Mouse (Mus musculus) heart, embryonic 13.5 days (tissue): ENCODE measurements around the gene 9430097D07Rik. TPM values are rescaled to one million over a fixed set of nuclear protein-coding genes. Genes with fewer than 3 reads are reported as not detected.
A peak's percentile ranks its signal among the peaks of the same experiment; 100 is the strongest.

ENCODE experiments used
- ATAC-seq: fragments of 200-750 bp; cut with Nextera tagmentation; 2 replicates; pipeline ENCODE4 v1.8.0; 2017; ENCODE audit warnings: moderate TSS enrichment; ENCODE audit not compliant: insufficient number of reproducible peaks, low FRiP score, low TSS enrichment; ENCODE audit errors: extremely low read depth
- H3K27ac ChIP-seq: fragments of 300-500 bp; sonication (generic); replicated peaks from 2 replicates; pipeline ENCODE4 v1.5.1; 2015; ENCODE audit warnings: moderate library complexity, mild to moderate bottlenecking, inconsistent platforms
- H3K27me3 ChIP-seq: fragments of 300-500 bp; sonication (generic); replicated peaks from 2 replicates; pipeline ENCODE4 v1.6.1; 2015; ENCODE audit warnings: mild to moderate bottlenecking, inconsistent platforms
- H3K36me3 ChIP-seq: fragments of 300-500 bp; sonication (generic); 2 replicates; pipeline ENCODE4 v1.6.1; 2015; ENCODE audit warnings: mild to moderate bottlenecking, inconsistent platforms
- H3K4me1 ChIP-seq: fragments of 300-500 bp; sonication (generic); 2 replicates; pipeline ENCODE4 v1.6.1; 2015; ENCODE audit warnings: inconsistent platforms
- H3K4me2 ChIP-seq: fragments of 300-500 bp; sonication (generic); 2 replicates; pipeline ENCODE4 v1.6.1; 2015; ENCODE audit warnings: inconsistent platforms, mild to moderate bottlenecking, moderate library complexity
- H3K4me3 ChIP-seq: fragments of 300-500 bp; sonication (generic); 2 replicates; pipeline ENCODE4 v1.5.1; 2015; ENCODE audit warnings: moderate library complexity, mild to moderate bottlenecking, inconsistent platforms
- H3K9ac ChIP-seq: fragments of 300-500 bp; sonication (generic); 2 replicates; pipeline ENCODE4 v1.6.1; 2015; ENCODE audit warnings: inconsistent platforms, mild to moderate bottlenecking, moderate library complexity
- H3K9me3 ChIP-seq: fragments of 300-500 bp; sonication (generic); 2 replicates; pipeline ENCODE4 v1.6.1; 2016; ENCODE audit warnings: inconsistent platforms
- WGBS: fragments of 180-500 bp; shearing (Covaris S2); methylation state at CpG from one replicate; pipeline ENCODE4 v1.1.7; 2015; ENCODE audit warnings: mixed read lengths; 5-methylcytosine and 5-hydroxymethylcytosine counted together
- polyA plus RNA-seq: library from polyadenylated mRNA; unstranded; fragments of >200 nt; fragmentation: Nextera tagmentation; extraction: Ambion mirVana; gene quantifications from 2 replicates; pipeline ENCODE4 v1.2.1, GENCODE M21; 2015

The 9430097D07Rik gene
- polyA plus RNA-seq, 1 experiment from 2014 or later = 0.21 TPM

GRCm38 (mm10) chr2:32556019-32556418 lies 19.5 kb downstream of the 9430097D07Rik start:
- no peak overlapping the region for H3K27ac ChIP-seq
- no peak overlapping the region for H3K4me2 ChIP-seq
- no peak overlapping the region for H3K4me3 ChIP-seq
- H3K4me1 ChIP-seq = peaks cover 25% of the 10 kb centered on the region
- WGBS = 65% methylated on average over 7 of the region's 7 CpGs
- no peak for ATAC-seq
- peaks cover 30% of the 10 kb centered on the region for H3K36me3 ChIP-seq
- no peaks in the 10 kb centered on the region for H3K27me3 ChIP-seq
- H3K9me3 ChIP-seq = no peaks in the 10 kb centered on the region
- 0 out of 2 replicates have a peak overlapping the region, but pooled peaks have one; percentile 25 for H3K9ac ChIP-seq

GRCm38 (mm10) chr2:32555484-32555883 lies 20.0 kb downstream of the 9430097D07Rik start:
- Histone ChIP-seq H3K4me2 (no peak overlapping the region), H3K27me3 (no peaks in the 10 kb centered on the region), H3K4me1 (peaks cover 29% of the 10 kb centered on the region), H3K36me3 (peaks cover 25% of the 10 kb centered on the region), H3K4me3 (no peak overlapping the region), H3K9me3 (no peaks in the 10 kb centered on the region), H3K9ac (peak overlapping the region; percentile 33; the same call in 1 of the 2 replicates), H3K27ac (no peak overlapping the region)
- peak; percentile 23; the same call in 1 of the 2 replicates for ATAC-seq
- WGBS = 29% methylated on average over 4 of the region's 4 CpGs

- no peaks in the 10 kb centered on the region for H3K9me3 ChIP-seq
- no peak overlapping the region for H3K4me2 ChIP-seq
- H3K9ac ChIP-seq = 0 out of 2 replicates have a peak overlapping the region, but pooled peaks have one; percentile 14
- 46% methylated on average over 7 of the region's 7 CpGs for WGBS
- H3K36me3 ChIP-seq = peaks cover 7% of the 10 kb centered on the region; the same call in 1 of the 2 replicates
- H3K4me1 ChIP-seq = peaks cover 36% of the 10 kb centered on the region
- no peak overlapping the region for H3K4me3 ChIP-seq
- H3K27ac ChIP-seq = no peak overlapping the region
- ATAC-seq = no peak
- no peaks in the 10 kb centered on the region for H3K27me3 ChIP-seq
Observed at GRCm38 (mm10) chr2:32553592-32554148, 21.8 kb downstream of the 9430097D07Rik start.

- Histone ChIP-seq H3K36me3 (0 out of 2 replicates have a peak, but pooled peaks cover 3% of the 10 kb centered on the region), H3K9ac (no peak overlapping the region), H3K27me3 (no peaks in the 10 kb centered on the region), H3K4me2 (no peak overlapping the region), H3K4me1 (peaks cover 53% of the 10 kb centered on the region), H3K9me3 (no peaks in the 10 kb centered on the region), H3K4me3 (no peak overlapping the region), H3K27ac (no peak overlapping the region)
- 83% methylated on average over 5 of the region's 5 CpGs for WGBS
- no peak for ATAC-seq
Observed at GRCm38 (mm10) chr2:32551236-32551635, 24.2 kb downstream of the 9430097D07Rik start.

- peaks cover 40% of the 10 kb centered on the region for H3K4me1 ChIP-seq
- no peak overlapping the region for H3K4me3 ChIP-seq
- WGBS = 59% methylated on average over 6 of the region's 6 CpGs
- ATAC-seq = no peak
- no peaks in the 10 kb centered on the region for H3K27me3 ChIP-seq
- H3K9me3 ChIP-seq = no peaks in the 10 kb centered on the region
- no peak overlapping the region for H3K4me2 ChIP-seq
- H3K27ac ChIP-seq = peak overlapping the region; percentile 13; the same call in 1 of the 2 replicates
- 0 out of 2 replicates have a peak, but pooled peaks cover 3% of the 10 kb centered on the region for H3K36me3 ChIP-seq
- H3K9ac ChIP-seq = no peak overlapping the region
Observed at GRCm38 (mm10) chr2:32549764-32550163, 25.7 kb downstream of the 9430097D07Rik start.

- Histone ChIP-seq H3K27me3 (no peaks in the 10 kb centered on the region), H3K27ac (no peak overlapping the region), H3K4me3 (no peak overlapping the region), H3K9ac (no peak overlapping the region), H3K4me1 (peaks cover 40% of the 10 kb centered on the region), H3K4me2 (no peak overlapping the region), H3K36me3 (peaks cover 4% of the 10 kb centered on the region; the same call in 1 of the 2 replicates), H3K9me3 (no peaks in the 10 kb centered on the region)
- 79% methylated on average over 9 of the region's 9 CpGs for WGBS
- no peak for ATAC-seq
Observed at GRCm38 (mm10) chr2:32549171-32549570, 26.3 kb downstream of the 9430097D07Rik start.

GRCm38 (mm10) chr2:32547964-32548739 lies 27.3 kb downstream of the 9430097D07Rik start:
- H3K9me3 ChIP-seq = no peaks in the 10 kb centered on the region
- H3K27me3 ChIP-seq = no peaks in the 10 kb centered on the region
- WGBS = 78% methylated on average over 7 of the region's 7 CpGs
- H3K27ac ChIP-seq = no peak overlapping the region
- H3K4me1 ChIP-seq = peaks cover 44% of the 10 kb centered on the region
- H3K9ac ChIP-seq = no peak overlapping the region
- peaks cover 5% of the 10 kb centered on the region; the same call in 1 of the 2 replicates for H3K36me3 ChIP-seq
- no peak for ATAC-seq
- no peak overlapping the region for H3K4me3 ChIP-seq
- H3K4me2 ChIP-seq = no peak overlapping the region

GRCm38 (mm10) chr2:32547380-32547779 lies 28.1 kb downstream of the 9430097D07Rik start:
- no peak overlapping the region for H3K9ac ChIP-seq
- H3K4me1 ChIP-seq = peaks cover 51% of the 10 kb centered on the region
- H3K4me2 ChIP-seq = no peak overlapping the region
- H3K4me3 ChIP-seq = no peak overlapping the region
- WGBS = 66% methylated on average over 5 of the region's 5 CpGs
- no peaks in the 10 kb centered on the region for H3K9me3 ChIP-seq
- peaks cover 5% of the 10 kb centered on the region; the same call in 1 of the 2 replicates for H3K36me3 ChIP-seq
- H3K27me3 ChIP-seq = no peaks in the 10 kb centered on the region
- no peak for ATAC-seq
- H3K27ac ChIP-seq = no peak overlapping the region

- H3K27me3 ChIP-seq = no peaks in the 10 kb centered on the region
- H3K36me3 ChIP-seq = peaks cover 5% of the 10 kb centered on the region; the same call in 1 of the 2 replicates
- 92% methylated on average over 1 of the region's 1 CpGs for WGBS
- H3K9me3 ChIP-seq = no peaks in the 10 kb centered on the region
- H3K9ac ChIP-seq = no peak overlapping the region
- ATAC-seq = no peak
- H3K4me2 ChIP-seq = no peak overlapping the region
- H3K4me1 ChIP-seq = peaks cover 54% of the 10 kb centered on the region
- no peak overlapping the region for H3K4me3 ChIP-seq
- H3K27ac ChIP-seq = no peak overlapping the region
Observed at GRCm38 (mm10) chr2:32546951-32547350, 28.5 kb downstream of the 9430097D07Rik start.

GRCm38 (mm10) chr2:32543031-32543449 lies 32.4 kb downstream of the 9430097D07Rik start:
- H3K9me3 ChIP-seq = no peaks in the 10 kb centered on the region
- ATAC-seq = no peak
- H3K27me3 ChIP-seq = no peaks in the 10 kb centered on the region
- H3K4me2 ChIP-seq = no peak overlapping the region
- H3K36me3 ChIP-seq = peaks cover 5% of the 10 kb centered on the region; the same call in 1 of the 2 replicates
- no peak overlapping the region for H3K9ac ChIP-seq
- peaks cover 53% of the 10 kb centered on the region for H3K4me1 ChIP-seq
- H3K27ac ChIP-seq = no peak overlapping the region
- no peak overlapping the region for H3K4me3 ChIP-seq
- WGBS = 40% methylated on average over 3 of the region's 3 CpGs

GRCm38 (mm10) chr2:32541986-32542573 lies 33.4 kb downstream of the 9430097D07Rik start:
- no peaks in the 10 kb centered on the region for H3K27me3 ChIP-seq
- H3K4me2 ChIP-seq = no peak overlapping the region
- peaks cover 5% of the 10 kb centered on the region; the same call in 1 of the 2 replicates for H3K36me3 ChIP-seq
- peaks cover 53% of the 10 kb centered on the region for H3K4me1 ChIP-seq
- no peaks in the 10 kb centered on the region for H3K9me3 ChIP-seq
- no peak overlapping the region for H3K27ac ChIP-seq
- 81% methylated on average over 4 of the region's 4 CpGs for WGBS
- ATAC-seq = no peak
- H3K9ac ChIP-seq = no peak overlapping the region
- H3K4me3 ChIP-seq = no peak overlapping the region
